Mouse (Mus musculus) midbrain, embryonic 11.5 days (tissue): ENCODE measurements around the gene Ros1. TPM values are rescaled to one million over a fixed set of nuclear protein-coding genes. Genes with fewer than 3 reads are reported as not detected.

Source experiments
- ATAC-seq: fragments of 200-750 bp; cut with Nextera tagmentation; 2 replicates; pipeline ENCODE4 v1.8.0; 2017; ENCODE audit warnings: moderate TSS enrichment, moderate library complexity; ENCODE audit not compliant: low FRiP score
- DNase-seq: peaks from one replicate; pipeline ENCODE4 v3.0.0; 2015; ENCODE audit warnings: low spot score; ENCODE audit errors: missing footprints
- H3K27ac ChIP-seq: fragments of 300-500 bp; sonication (generic); 2 replicates; pipeline ENCODE4 v1.5.1; 2014; ENCODE audit warnings: low read depth, low read length
- H3K27me3 ChIP-seq: fragments of 300-500 bp; sonication (generic); 2 replicates; pipeline ENCODE4 v1.6.1; 2014; ENCODE audit warnings: mild to moderate bottlenecking, low read length, moderate library complexity, mixed read lengths; ENCODE audit not compliant: control insufficient read depth, insufficient read depth
- H3K36me3 ChIP-seq: fragments of 300-500 bp; sonication (generic); 2 replicates; pipeline ENCODE4 v1.6.1; 2014; ENCODE audit warnings: mild to moderate bottlenecking, low read length, moderate library complexity, mixed read lengths; ENCODE audit not compliant: control insufficient read depth, insufficient read depth
- H3K4me1 ChIP-seq: fragments of 300-500 bp; sonication (generic); 2 replicates; pipeline ENCODE4 v1.6.1; 2014; ENCODE audit warnings: low read length; ENCODE audit not compliant: control insufficient read depth, insufficient read depth
- H3K4me2 ChIP-seq: fragments of 300-500 bp; sonication (generic); 2 replicates; pipeline ENCODE4 v1.6.1; 2014; ENCODE audit warnings: mild to moderate bottlenecking, moderate library complexity
- H3K4me3 ChIP-seq: fragments of 300-500 bp; sonication (generic); 2 replicates; pipeline ENCODE4 v1.5.1; 2014; ENCODE audit warnings: low read depth, low read length
- H3K9ac ChIP-seq: fragments of 300-500 bp; sonication (generic); 2 replicates; pipeline ENCODE4 v1.6.1; 2014; ENCODE audit warnings: low read length
- H3K9me3 ChIP-seq: fragments of 300-500 bp; sonication (generic); 2 replicates; pipeline ENCODE4 v1.6.1; 2016; ENCODE audit warnings: low read length; ENCODE audit not compliant: control insufficient read depth
- WGBS: fragments of 180-500 bp; shearing (Covaris S2); extraction: QIAGEN DNeasy Blood & Tissue Kit; methylation state at CpG from one replicate; pipeline ENCODE4 v1.1.7; 2014; 5-methylcytosine and 5-hydroxymethylcytosine counted together
- polyA plus RNA-seq: library from polyadenylated mRNA; unstranded; fragments of >200 nt; fragmentation: Nextera tagmentation; extraction: Ambion mirVana; gene quantifications from 2 replicates; pipeline ENCODE4 v1.2.1, GENCODE M21; 2014

The Ros1 gene
- polyA plus RNA-seq, 1 experiment from 2014 or later, result not detected

- peak; percentile 75 for ATAC-seq
Measured at GRCm38 (mm10) chr10:52106164-52106757, 88.8 kb downstream of the Ros1 start.

DNA sequence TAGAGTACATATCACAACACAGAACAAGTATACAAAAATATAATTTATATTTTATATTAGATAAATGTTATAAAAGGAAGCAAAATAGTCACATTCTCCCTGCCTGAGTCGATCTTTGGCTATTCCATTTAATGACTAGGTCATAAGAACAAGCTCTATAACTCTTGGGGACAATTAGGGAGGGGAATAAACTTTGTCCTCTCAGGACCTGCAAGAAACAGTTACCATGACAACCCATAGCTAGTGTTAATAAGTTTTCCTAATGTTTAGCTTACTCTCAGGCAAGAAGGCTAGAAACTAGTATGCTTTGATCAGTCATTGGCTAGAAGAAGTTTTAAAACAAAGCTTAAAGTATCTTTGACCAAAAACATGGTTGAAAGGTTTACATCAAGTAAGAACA lies 93.8 kb downstream of the Ros1 start:
- H3K9ac ChIP-seq, result no peak overlapping the region
- no peak overlapping the region for H3K4me2 ChIP-seq
- H3K4me1 ChIP-seq, result no peaks in the 10 kb centered on the region
- no peaks in the 10 kb centered on the region for H3K9me3 ChIP-seq
- ATAC-seq, result no peak
- no peak for DNase-seq
- H3K27me3 ChIP-seq, result no peaks in the 10 kb centered on the region
- 75% methylated on average over 1 of the region's 1 CpGs for WGBS
- H3K27ac ChIP-seq, result no peak overlapping the region
- no peaks in the 10 kb centered on the region for H3K36me3 ChIP-seq
- H3K4me3 ChIP-seq, result no peak overlapping the region

More at GRCm38 (mm10) chr10:52106164-52106757, 88.8 kb downstream of the Ros1 start:
- peak; percentile 88 for DNase-seq
- H3K4me1 ChIP-seq, result no peaks in the 10 kb centered on the region
- H3K4me3 ChIP-seq, result no peak overlapping the region
- H3K36me3 ChIP-seq, result no peaks in the 10 kb centered on the region
- no peaks in the 10 kb centered on the region for H3K27me3 ChIP-seq
- H3K4me2 ChIP-seq, result no peak overlapping the region
- H3K27ac ChIP-seq, result no peak overlapping the region
- WGBS, result 46% methylated on average over 4 of the region's 4 CpGs
- H3K9ac ChIP-seq, result no peak overlapping the region
- H3K9me3 ChIP-seq, result no peaks in the 10 kb centered on the region

- ATAC-seq (no peak), DNase-seq (no peak)
- H3K9me3 ChIP-seq, result no peaks in the 10 kb centered on the region
- H3K9ac ChIP-seq, result no peak overlapping the region
- H3K36me3 ChIP-seq, result no peaks in the 10 kb centered on the region
- 90% methylated on average over 4 of the region's 4 CpGs for WGBS
- H3K4me3 ChIP-seq, result no peak overlapping the region
- no peak overlapping the region for H3K4me2 ChIP-seq
- no peaks in the 10 kb centered on the region for H3K27me3 ChIP-seq
- no peaks in the 10 kb centered on the region for H3K4me1 ChIP-seq
- H3K27ac ChIP-seq, result no peak overlapping the region
Measured at GRCm38 (mm10) chr10:52092181-52092580, 102.9 kb downstream of the Ros1 start.

- ATAC-seq (no peak), DNase-seq (no peak)
- 85% methylated on average over 6 of the region's 6 CpGs for WGBS
- Histone ChIP-seq H3K9me3 (no peaks in the 10 kb centered on the region), H3K4me3 (no peak overlapping the region), H3K36me3 (no peaks in the 10 kb centered on the region), H3K4me2 (no peak overlapping the region), H3K27ac (no peak overlapping the region), H3K27me3 (no peaks in the 10 kb centered on the region), H3K4me1 (no peaks in the 10 kb centered on the region), H3K9ac (no peak overlapping the region)
Measured at GRCm38 (mm10) chr10:52086681-52087080, 108.4 kb downstream of the Ros1 start.

GRCm38 (mm10) chr10:52072482-52072881 lies 122.6 kb downstream of the Ros1 start:
- no peaks in the 10 kb centered on the region for H3K36me3 ChIP-seq
- DNase-seq (peak; percentile 92), ATAC-seq (0 out of 2 replicates have a peak, but pooled peaks have one; percentile 68)
- H3K9ac ChIP-seq, result no peak overlapping the region
- H3K9me3 ChIP-seq, result no peaks in the 10 kb centered on the region
- H3K4me1 ChIP-seq, result no peaks in the 10 kb centered on the region
- no peak overlapping the region for H3K4me2 ChIP-seq
- H3K27me3 ChIP-seq, result no peaks in the 10 kb centered on the region
- H3K4me3 ChIP-seq, result no peak overlapping the region
- no peak overlapping the region for H3K27ac ChIP-seq

DNA sequence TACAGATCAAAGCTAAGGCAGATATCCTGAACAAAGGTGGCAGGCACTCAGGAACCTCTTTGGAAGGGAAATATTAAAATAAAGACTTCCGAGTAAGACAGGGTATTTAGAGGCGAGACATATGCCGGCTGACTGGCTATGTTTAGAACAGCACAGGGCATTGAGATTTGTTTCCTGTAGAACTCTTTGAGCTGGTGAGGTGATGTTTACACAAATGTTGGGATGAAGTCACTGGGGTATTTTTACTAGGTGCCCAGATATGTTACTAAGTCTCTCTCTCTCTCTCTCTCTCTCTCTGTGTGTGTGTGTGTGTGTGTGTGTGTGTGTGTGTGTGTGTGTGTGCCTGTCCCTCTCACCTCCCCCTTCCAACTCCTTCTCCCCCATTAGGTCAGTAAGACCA lies 146.8 kb downstream of the Ros1 start:
- Histone ChIP-seq H3K9me3 (no peaks in the 10 kb centered on the region), H3K4me3 (no peak overlapping the region), H3K27ac (no peak overlapping the region), H3K4me2 (no peak overlapping the region), H3K4me1 (no peaks in the 10 kb centered on the region), H3K36me3 (no peaks in the 10 kb centered on the region), H3K9ac (no peak overlapping the region), H3K27me3 (no peaks in the 10 kb centered on the region)
- DNase-seq (no peak), ATAC-seq (no peak)
- WGBS, result 85% methylated on average over 3 of the region's 3 CpGs

GRCm38 (mm10) chr10:52043086-52043485 lies 152.0 kb downstream of the Ros1 start:
- Histone ChIP-seq H3K9ac (no peak overlapping the region), H3K9me3 (no peaks in the 10 kb centered on the region), H3K4me3 (no peak overlapping the region), H3K36me3 (no peaks in the 10 kb centered on the region), H3K4me2 (no peak overlapping the region), H3K27me3 (no peaks in the 10 kb centered on the region), H3K27ac (no peak overlapping the region), H3K4me1 (no peaks in the 10 kb centered on the region)
- WGBS, result 74% methylated on average over 5 of the region's 5 CpGs
- DNase-seq, result peak; percentile 51
- ATAC-seq, result no peak

- 80% methylated on average over 1 of the region's 1 CpGs for WGBS
Measured at GRCm38 (mm10) chr10:52039392-52039791, 155.7 kb downstream of the Ros1 start.

DNA sequence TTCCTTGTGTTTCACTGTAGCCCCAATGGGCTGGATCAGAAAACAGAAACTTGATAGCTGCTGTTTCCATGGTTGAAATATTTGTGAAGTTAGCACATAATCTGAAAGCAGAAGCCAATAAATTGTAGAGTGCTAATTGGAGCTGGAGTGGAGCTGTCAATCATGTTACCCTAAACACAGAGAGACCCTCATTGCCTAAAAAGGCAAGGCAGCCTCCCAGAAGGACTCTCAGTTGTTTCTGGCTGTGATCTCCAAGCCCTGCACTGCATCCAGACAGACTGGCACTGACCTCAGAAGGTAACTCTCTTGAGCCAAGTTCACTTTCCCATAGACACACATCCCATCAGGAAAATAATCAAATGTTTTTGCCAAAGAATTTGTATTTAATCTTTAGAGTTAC lies 161.3 kb downstream of the Ros1 start:
- Histone ChIP-seq H3K27me3 (peaks cover 18% of the 10 kb centered on the region), H3K9me3 (no peaks in the 10 kb centered on the region), H3K4me1 (no peaks in the 10 kb centered on the region), H3K4me3 (no peak overlapping the region), H3K4me2 (no peak overlapping the region), H3K9ac (no peak overlapping the region), H3K27ac (no peak overlapping the region), H3K36me3 (no peaks in the 10 kb centered on the region)
- no peak for ATAC-seq
- DNase-seq, result peak; percentile 73

More at GRCm38 (mm10) chr10:52039392-52039791, 155.7 kb downstream of the Ros1 start:
- Histone ChIP-seq H3K9ac (no peak overlapping the region), H3K4me1 (no peaks in the 10 kb centered on the region), H3K9me3 (no peaks in the 10 kb centered on the region), H3K4me2 (no peak overlapping the region), H3K4me3 (no peak overlapping the region), H3K27me3 (no peaks in the 10 kb centered on the region), H3K36me3 (no peaks in the 10 kb centered on the region), H3K27ac (no peak overlapping the region)
- DNase-seq, result no peak
- no peak for ATAC-seq
